Mouse (Mus musculus): ENCODE results near the gene Pyroxd1. TPM values are rescaled to one million over a fixed set of nuclear protein-coding genes. Genes with fewer than 3 reads are reported as not detected.

Gene Pyroxd1
- total RNA-seq, 1 experiment from 2014 or later, result 22.0 TPM

GRCm38 (mm10) chr6:142365742-142366472 is 20.5 kb downstream of the Pyroxd1 start:
- ATAC-seq (replicated peaks in 1 of 2; ENCODE audit: insufficient read depth in 1 of 2, low FRiP score in 2 of 2, low TSS enrichment in 1 of 2, low read depth in 1 of 2, poor library complexity in 2 of 2, severe bottlenecking in 2 of 2), result no peak

- no peak for ATAC-seq (replicated peaks in 1 of 2; ENCODE audit: insufficient read depth in 1 of 2, low FRiP score in 2 of 2, low TSS enrichment in 1 of 2, low read depth in 1 of 2, poor library complexity in 2 of 2, severe bottlenecking in 2 of 2)
These were observed 21.1 kb downstream of the Pyroxd1 start for GRCm38 (mm10) chr6:142366473-142367018.

GRCm38 (mm10) chr6:142367565-142367964 is 22.1 kb downstream of the Pyroxd1 start:
- no peak for ATAC-seq (replicated peaks in 1 of 2; ENCODE audit: insufficient read depth in 1 of 2, low FRiP score in 2 of 2, low TSS enrichment in 1 of 2, low read depth in 1 of 2, poor library complexity in 2 of 2, severe bottlenecking in 2 of 2)

GRCm38 (mm10) chr6:142369568-142369967 is 24.1 kb downstream of the Pyroxd1 start:
- ATAC-seq (replicated peaks in 1 of 2; ENCODE audit: insufficient read depth in 1 of 2, low FRiP score in 2 of 2, low TSS enrichment in 1 of 2, low read depth in 1 of 2, poor library complexity in 2 of 2, severe bottlenecking in 2 of 2), result no peak

- ATAC-seq (replicated peaks in 1 of 2; ENCODE audit: insufficient read depth in 1 of 2, low FRiP score in 2 of 2, low TSS enrichment in 1 of 2, low read depth in 1 of 2, poor library complexity in 2 of 2, severe bottlenecking in 2 of 2), result no peak
These were observed 31.6 kb downstream of the Pyroxd1 start for GRCm38 (mm10) chr6:142377081-142377480.

- ATAC-seq (replicated peaks in 1 of 2; ENCODE audit: insufficient read depth in 1 of 2, low FRiP score in 2 of 2, low TSS enrichment in 1 of 2, low read depth in 1 of 2, poor library complexity in 2 of 2, severe bottlenecking in 2 of 2), result no peak
These were observed 33.3 kb downstream of the Pyroxd1 start for GRCm38 (mm10) chr6:142378576-142379330.

GRCm38 (mm10) chr6:142379961-142380360 is 34.5 kb downstream of the Pyroxd1 start:
- no peak for ATAC-seq (replicated peaks in 1 of 2; ENCODE audit: insufficient read depth in 1 of 2, low FRiP score in 2 of 2, low TSS enrichment in 1 of 2, low read depth in 1 of 2, poor library complexity in 2 of 2, severe bottlenecking in 2 of 2)

- ATAC-seq (replicated peaks in 1 of 2; ENCODE audit: insufficient read depth in 1 of 2, low FRiP score in 2 of 2, low TSS enrichment in 1 of 2, low read depth in 1 of 2, poor library complexity in 2 of 2, severe bottlenecking in 2 of 2), result no peak
These were observed 36.2 kb downstream of the Pyroxd1 start for GRCm38 (mm10) chr6:142381615-142382014.

- no peak for ATAC-seq (replicated peaks in 1 of 2; ENCODE audit: insufficient read depth in 1 of 2, low FRiP score in 2 of 2, low TSS enrichment in 1 of 2, low read depth in 1 of 2, poor library complexity in 2 of 2, severe bottlenecking in 2 of 2)
These were observed 39.1 kb downstream of the Pyroxd1 start for GRCm38 (mm10) chr6:142384521-142384920.

- ATAC-seq (replicated peaks in 1 of 2; ENCODE audit: insufficient read depth in 1 of 2, low FRiP score in 2 of 2, low TSS enrichment in 1 of 2, low read depth in 1 of 2, poor library complexity in 2 of 2, severe bottlenecking in 2 of 2), result peak; percentile 0 to 15; a peak in 1 of 4 replicates
These were observed 41.0 kb downstream of the Pyroxd1 start for GRCm38 (mm10) chr6:142386285-142387010.

GRCm38 (mm10) chr6:142387011-142387754 is 41.7 kb downstream of the Pyroxd1 start, which contains the start of the genes Recql and Golt1b:
TSS of gene Recql (minus strand) at chr6:142387087.
TSS of gene Golt1b (plus strand) at chr6:142387221.
- peak; percentile 98 to 99 for ATAC-seq (replicated peaks in 1 of 2; ENCODE audit: insufficient read depth in 1 of 2, low FRiP score in 2 of 2, low TSS enrichment in 1 of 2, low read depth in 1 of 2, poor library complexity in 2 of 2, severe bottlenecking in 2 of 2)

- ATAC-seq (replicated peaks in 1 of 2; ENCODE audit: insufficient read depth in 1 of 2, low FRiP score in 2 of 2, low TSS enrichment in 1 of 2, low read depth in 1 of 2, poor library complexity in 2 of 2, severe bottlenecking in 2 of 2), result no peak
These were observed 42.4 kb downstream of the Pyroxd1 start for GRCm38 (mm10) chr6:142387755-142388271.

GRCm38 (mm10) chr6:142389101-142389500 is 43.6 kb downstream of the Pyroxd1 start:
- ATAC-seq (replicated peaks in 1 of 2; ENCODE audit: insufficient read depth in 1 of 2, low FRiP score in 2 of 2, low TSS enrichment in 1 of 2, low read depth in 1 of 2, poor library complexity in 2 of 2, severe bottlenecking in 2 of 2), result no peak

GRCm38 (mm10) chr6:142392312-142392711 is 46.9 kb downstream of the Pyroxd1 start:
- ATAC-seq (replicated peaks in 1 of 2; ENCODE audit: insufficient read depth in 1 of 2, low FRiP score in 2 of 2, low TSS enrichment in 1 of 2, low read depth in 1 of 2, poor library complexity in 2 of 2, severe bottlenecking in 2 of 2), result no peak

- no peak for ATAC-seq (replicated peaks in 1 of 2; ENCODE audit: insufficient read depth in 1 of 2, low FRiP score in 2 of 2, low TSS enrichment in 1 of 2, low read depth in 1 of 2, poor library complexity in 2 of 2, severe bottlenecking in 2 of 2)
These were observed 49.2 kb downstream of the Pyroxd1 start for GRCm38 (mm10) chr6:142394669-142395068.

GRCm38 (mm10) chr6:142395756-142396155 is 50.3 kb downstream of the Pyroxd1 start:
- ATAC-seq (replicated peaks in 1 of 2; ENCODE audit: insufficient read depth in 1 of 2, low FRiP score in 2 of 2, low TSS enrichment in 1 of 2, low read depth in 1 of 2, poor library complexity in 2 of 2, severe bottlenecking in 2 of 2), result no peak

- no peak for ATAC-seq (replicated peaks in 1 of 2; ENCODE audit: insufficient read depth in 1 of 2, low FRiP score in 2 of 2, low TSS enrichment in 1 of 2, low read depth in 1 of 2, poor library complexity in 2 of 2, severe bottlenecking in 2 of 2)
These were observed 65.7 kb downstream of the Pyroxd1 start for GRCm38 (mm10) chr6:142411140-142411539.
